Mouse (Mus musculus) lung, adult 2 months (tissue): ENCODE data around the gene Sprr1b.

Source experiments
- CTCF ChIP-seq: fragments of 200-500 bp; IDR thresholded peaks from 2 replicates; pipeline ENCODE4 v1.5.1; 2011; ENCODE audit warnings: mild to moderate bottlenecking, low read length, control low read depth; ENCODE audit not compliant: insufficient read depth
- POLR2A ChIP-seq: fragments of 200-500 bp; IDR thresholded peaks from 2 replicates; pipeline ENCODE4 v1.6.1; 2011; ENCODE audit warnings: low read depth, mild to moderate bottlenecking, control low read depth, low read length, borderline replicate concordance; ENCODE audit errors: extremely low read depth

DNA sequence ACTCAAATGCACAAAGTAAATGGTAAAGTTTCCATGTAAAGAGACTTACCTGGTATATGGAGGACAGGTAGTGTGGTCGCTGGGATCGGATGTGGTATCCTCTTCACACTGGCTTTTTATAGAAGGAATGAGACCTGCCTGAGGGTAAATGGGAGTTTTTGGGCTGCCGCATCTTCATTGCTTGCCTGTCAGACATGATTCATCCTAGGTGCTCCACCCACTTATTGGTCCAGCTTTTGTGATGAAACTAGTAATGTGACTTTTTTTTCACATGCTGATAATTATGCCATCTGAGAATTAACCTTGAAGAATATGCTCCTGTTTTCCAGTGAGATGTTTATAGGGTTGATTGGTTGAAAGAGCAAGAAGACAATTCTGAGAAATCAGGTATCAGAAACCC is at the start of gene Sprr1b:
- TF ChIP-seq POLR2A (no peak), CTCF (no peak)
